9 mouse cellular contexts compared by ENCODE assay signal in genomic region chr17:35569091-35569944, GRCm38 (mm10). TPM values are rescaled to one million over a fixed set of nuclear protein-coding genes. Genes with fewer than 3 reads are reported as not detected.
DNase-seq lines count a peak whose midpoint lies in the region; ATAC-seq and TF ChIP-seq lines count a peak whose summit lies in the region.
"Had no signal": no experiment of that assay in that cellular context is flagged by ENCODE, and none has a peak within 500 bp of the region (broad histone marks: within the 10 kb centered on the region; RNA-seq: fewer than 3 reads in every experiment).

No protein-coding gene starts in this region.

- H3K4me2 ChIP-seq in kidney, embryonic 14.5 days (replicated peaks; ENCODE audit: low read depth, low read length), result peak overlapping the region; percentile 41
- peak overlapping the region; percentile 56 for H3K4me2 ChIP-seq in hindbrain, postnatal 0 days (ENCODE audit: low read depth, low read length)
- H3K4me2 ChIP-seq in neural tube, embryonic 12.5 days (replicated peaks), result peak overlapping the region; percentile 60

- no peak overlapping the region for H3K9ac ChIP-seq in kidney, embryonic 14.5 days (ENCODE audit: low read depth, low read length)
- peak overlapping the region; percentile 41 for H3K9ac ChIP-seq in hindbrain, postnatal 0 days (replicated peaks; ENCODE audit: low read length)
- peak overlapping the region; percentile 45 for H3K9ac ChIP-seq in neural tube, embryonic 12.5 days

- no peak for TF ChIP-seq CTCF in hindbrain, postnatal 0 days (IDR thresholded peaks at IDR 0.05; ENCODE audit: low read depth)

- DNase-seq in kidney, adult 8-10 months, result no peak
- DNase-seq in embryonic facial prominence, embryonic 10.5 days (ENCODE audit: low spot score), result peak; percentile 42
- DNase-seq in hindbrain, postnatal 0 days (ENCODE audit: low spot score), result peak; percentile 51
- no peak for DNase-seq in spleen, postnatal 4 days (ENCODE audit: low spot score in 2 of 2)
- no peak for DNase-seq in frontal cortex, postnatal 14 days (ENCODE audit: low spot score in 2 of 2)
- DNase-seq in kidney, adult 11 months, result no peak

- H3K9me3 ChIP-seq in kidney, embryonic 14.5 days (ENCODE audit: control insufficient read depth, low read length), result no peaks in the 10 kb centered on the region
- 0 out of 2 replicates have a peak, but pooled peaks cover 2% of the 10 kb centered on the region for H3K9me3 ChIP-seq in embryonic facial prominence, embryonic 10.5 days
- H3K9me3 ChIP-seq in hindbrain, postnatal 0 days (ENCODE audit: low read length), result no peaks in the 10 kb centered on the region
- no peaks in the 10 kb centered on the region for H3K9me3 ChIP-seq in neural tube, embryonic 12.5 days

- WGBS in kidney, embryonic 14.5 days, result 5% methylated on average over 28 of the region's 28 CpGs
- 3% methylated on average over 28 of the region's 28 CpGs for WGBS in embryonic facial prominence, embryonic 10.5 days
- 3% methylated on average over 27 of the region's 28 CpGs for WGBS in hindbrain, postnatal 0 days
- WGBS in neural tube, embryonic 12.5 days, result 3% methylated on average over 28 of the region's 28 CpGs

- ATAC-seq in kidney, embryonic 14.5 days (ENCODE audit: low FRiP score, low TSS enrichment), result no peak
- peak; percentile 75 for ATAC-seq in hindbrain, postnatal 0 days
- ATAC-seq in neural tube, embryonic 12.5 days (ENCODE audit: low FRiP score, low read depth), result peak; percentile 74

- H3K27ac ChIP-seq in kidney, embryonic 14.5 days (ENCODE audit: low read depth, low read length), result no peak overlapping the region
- no peak overlapping the region; the same call in 1 of the 2 replicates for H3K27ac ChIP-seq in embryonic facial prominence, embryonic 10.5 days (replicated peaks)
- H3K27ac ChIP-seq in hindbrain, postnatal 0 days, result no peak overlapping the region
- no peak overlapping the region for H3K27ac ChIP-seq in neural tube, embryonic 12.5 days
- H3K27ac ChIP-seq: layer of hippocampus, adult 2 months had no signal

- H3K4me1 ChIP-seq in kidney, embryonic 14.5 days (ENCODE audit: control insufficient read depth, insufficient read depth, low read length), result peaks cover 3% of the 10 kb centered on the region; the same call in 1 of the 2 replicates
- H3K4me1 ChIP-seq in embryonic facial prominence, embryonic 10.5 days, result peaks cover 18% of the 10 kb centered on the region
- H3K4me1 ChIP-seq in hindbrain, postnatal 0 days (ENCODE audit: insufficient read depth, low read length), result no peaks in the 10 kb centered on the region
- H3K4me1 ChIP-seq in neural tube, embryonic 12.5 days, result peaks cover 14% of the 10 kb centered on the region

- H3K36me3 ChIP-seq in kidney, embryonic 14.5 days (ENCODE audit: control insufficient read depth, insufficient read depth, low read length), result no peaks in the 10 kb centered on the region
- no peaks in the 10 kb centered on the region for H3K36me3 ChIP-seq in embryonic facial prominence, embryonic 10.5 days (replicated peaks)
- no peaks in the 10 kb centered on the region for H3K36me3 ChIP-seq in hindbrain, postnatal 0 days (ENCODE audit: insufficient read depth, low read length)
- no peaks in the 10 kb centered on the region for H3K36me3 ChIP-seq in neural tube, embryonic 12.5 days

- H3K4me3 ChIP-seq in kidney, embryonic 14.5 days (ENCODE audit: low read length), result peak overlapping the region; percentile 20
- H3K4me3 ChIP-seq in embryonic facial prominence, embryonic 10.5 days, result peak overlapping the region; percentile 48
- peak overlapping the region; percentile 31 for H3K4me3 ChIP-seq in hindbrain, postnatal 0 days (ENCODE audit: low read length)
- peak overlapping the region; percentile 19 for H3K4me3 ChIP-seq in neural tube, embryonic 12.5 days
- H3K4me3 ChIP-seq: layer of hippocampus, adult 2 months had no signal

- peaks cover 18% of the 10 kb centered on the region for H3K27me3 ChIP-seq in kidney, embryonic 14.5 days (ENCODE audit: control insufficient read depth, insufficient read depth, low read length)
- H3K27me3 ChIP-seq in embryonic facial prominence, embryonic 10.5 days (replicated peaks; ENCODE audit: low read depth, poor library complexity, severe bottlenecking), result peaks cover 56% of the 10 kb centered on the region
- no peaks in the 10 kb centered on the region for H3K27me3 ChIP-seq in hindbrain, postnatal 0 days (ENCODE audit: insufficient read depth, low read length)
- H3K27me3 ChIP-seq in neural tube, embryonic 12.5 days (replicated peaks), result peaks cover 13% of the 10 kb centered on the region

RNA-seq across cellular contexts. Expression of gene 2300002M23Rik, which starts 2.1 kb away (rescaled TPM):
- not detected in 2 replicates for polyA plus RNA-seq in kidney, embryonic 14.5 days (2014; fragmentation: Nextera tagmentation; extraction: Ambion mirVana)
- polyA plus RNA-seq in embryonic facial prominence, embryonic 10.5 days (2016; fragmentation: Nextera tagmentation; extraction: Ambion mirVana), result not detected in 2 replicates
- not detected in 2 replicates for total RNA-seq in hindbrain, postnatal 0 days (2014; rRNA removed)
- polyA plus RNA-seq in hindbrain, postnatal 0 days (2015; fragmentation: Nextera tagmentation; extraction: Ambion mirVana), result 0.11 and 0.28 TPM in 2 replicates
- polyA plus RNA-seq in neural tube, embryonic 12.5 days (2016; fragmentation: Nextera tagmentation; extraction: Ambion mirVana), result not detected in 2 replicates
- total RNA-seq: layer of hippocampus, adult 2 months had no signal

RNA-seq across cellular contexts. Expression of gene Cdsn, which starts 17.4 kb away (rescaled TPM):
- not detected in 2 replicates for polyA plus RNA-seq in kidney, embryonic 14.5 days (2014; fragmentation: Nextera tagmentation; extraction: Ambion mirVana)
- polyA plus RNA-seq in embryonic facial prominence, embryonic 10.5 days (2016; fragmentation: Nextera tagmentation; extraction: Ambion mirVana), result not detected in 2 replicates
- 0.36 TPM in 1 of 2 replicates, not detected in the other for total RNA-seq in hindbrain, postnatal 0 days (2014; rRNA removed)
- polyA plus RNA-seq in hindbrain, postnatal 0 days (2015; fragmentation: Nextera tagmentation; extraction: Ambion mirVana), result 0.25 and 0.29 TPM in 2 replicates
- polyA plus RNA-seq in neural tube, embryonic 12.5 days (2016; fragmentation: Nextera tagmentation; extraction: Ambion mirVana), result not detected in 2 replicates

RNA-seq across cellular contexts. Expression of gene Sfta2, which starts 32.0 kb away (rescaled TPM):
- polyA plus RNA-seq in kidney, embryonic 14.5 days (2014; fragmentation: Nextera tagmentation; extraction: Ambion mirVana), result 3.3 and 4.2 TPM in 2 replicates
- not detected in 2 replicates for polyA plus RNA-seq in embryonic facial prominence, embryonic 10.5 days (2016; fragmentation: Nextera tagmentation; extraction: Ambion mirVana)
- not detected in 2 replicates for total RNA-seq in hindbrain, postnatal 0 days (2014; rRNA removed)
- not detected in 2 replicates for polyA plus RNA-seq in hindbrain, postnatal 0 days (2015; fragmentation: Nextera tagmentation; extraction: Ambion mirVana)
- polyA plus RNA-seq in neural tube, embryonic 12.5 days (2016; fragmentation: Nextera tagmentation; extraction: Ambion mirVana), result not detected in 2 replicates
- total RNA-seq: layer of hippocampus, adult 2 months had no signal

RNA-seq across cellular contexts. Expression of gene Psors1c2, which starts 36.3 kb away (rescaled TPM):
- 0.79 and 0.80 TPM in 2 replicates for polyA plus RNA-seq in kidney, embryonic 14.5 days (2014; fragmentation: Nextera tagmentation; extraction: Ambion mirVana)
- 1.6 and 1.9 TPM in 2 replicates for polyA plus RNA-seq in embryonic facial prominence, embryonic 10.5 days (2016; fragmentation: Nextera tagmentation; extraction: Ambion mirVana)
- 0.58 TPM in 1 of 2 replicates, not detected in the other for total RNA-seq in hindbrain, postnatal 0 days (2014; rRNA removed)
- polyA plus RNA-seq in hindbrain, postnatal 0 days (2015; fragmentation: Nextera tagmentation; extraction: Ambion mirVana), result 0.50 and 0.59 TPM in 2 replicates
- polyA plus RNA-seq in neural tube, embryonic 12.5 days (2016; fragmentation: Nextera tagmentation; extraction: Ambion mirVana), result 0.91 and 1.4 TPM in 2 replicates

RNA-seq across cellular contexts. Expression of gene Cchcr1, which starts 52.4 kb away (rescaled TPM):
- polyA plus RNA-seq in kidney, embryonic 14.5 days (2014; fragmentation: Nextera tagmentation; extraction: Ambion mirVana), result 10.3 and 19.1 TPM in 2 replicates
- 24.2 and 25.0 TPM in 2 replicates for polyA plus RNA-seq in embryonic facial prominence, embryonic 10.5 days (2016; fragmentation: Nextera tagmentation; extraction: Ambion mirVana)
- 4.9 and 5.5 TPM in 2 replicates for total RNA-seq in hindbrain, postnatal 0 days (2014; rRNA removed)
- 4.5 and 4.8 TPM in 2 replicates for polyA plus RNA-seq in hindbrain, postnatal 0 days (2015; fragmentation: Nextera tagmentation; extraction: Ambion mirVana)
- polyA plus RNA-seq in neural tube, embryonic 12.5 days (2016; fragmentation: Nextera tagmentation; extraction: Ambion mirVana), result 12.9 and 13.1 TPM in 2 replicates

Comparison
In these comparisons a context has a peak if more than half of its experiments do, and no peak if none do; other contexts are left out.
1. DNase-seq: peak in embryonic facial prominence, embryonic 10.5 days (single experiment) and hindbrain, postnatal 0 days (single experiment); none in kidney, adult 8-10 months (0 of 2), spleen, postnatal 4 days (0 of 2), frontal cortex, postnatal 14 days (0 of 2) and kidney, adult 11 months (single experiment).
2. Peak in every context shown above with its lines, with median percentiles within 50 percentile points of each other: H3K4me2 ChIP-seq and H3K4me3 ChIP-seq.